Mouse (Mus musculus) kidney, adult 11 months (tissue): ENCODE measurements around the gene Dmgdh.
A peak's percentile ranks its signal among the peaks of the same experiment; 100 is the strongest.

Experiments used
- DNase-seq: peaks from one replicate; pipeline ENCODE4 v3.0.0; 2022

Gene Dmgdh

DNA sequence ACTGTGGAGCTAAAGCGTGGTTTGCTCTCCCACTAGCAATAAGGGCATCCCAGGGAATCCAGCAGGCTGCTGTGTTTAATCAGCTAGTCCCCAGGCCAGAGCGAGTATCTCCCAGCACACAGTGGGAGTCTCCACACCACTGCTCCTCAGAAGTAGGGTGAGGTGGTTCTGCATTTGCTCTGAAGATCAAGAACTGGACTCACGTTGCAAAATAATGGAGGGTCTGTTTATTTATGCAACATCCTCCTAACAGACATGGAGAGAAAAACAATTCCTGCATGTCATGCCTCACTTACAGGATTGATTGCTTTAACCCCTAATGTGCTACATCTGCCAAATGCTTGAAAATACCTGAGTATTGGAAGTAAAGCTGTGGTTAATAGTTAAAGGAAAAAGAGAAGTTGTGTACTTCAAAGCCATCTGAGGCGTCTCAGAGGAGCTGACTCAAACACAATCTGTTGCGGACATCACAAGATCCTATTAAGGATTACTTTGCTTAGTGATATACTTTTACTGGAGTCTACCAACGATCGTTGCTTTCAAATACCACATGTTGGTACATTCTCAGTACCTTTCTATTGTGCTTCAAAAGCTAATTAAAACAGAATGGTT lies 99.6 kb downstream of the Dmgdh start:
- peak; percentile 17 for DNase-seq

DNA sequence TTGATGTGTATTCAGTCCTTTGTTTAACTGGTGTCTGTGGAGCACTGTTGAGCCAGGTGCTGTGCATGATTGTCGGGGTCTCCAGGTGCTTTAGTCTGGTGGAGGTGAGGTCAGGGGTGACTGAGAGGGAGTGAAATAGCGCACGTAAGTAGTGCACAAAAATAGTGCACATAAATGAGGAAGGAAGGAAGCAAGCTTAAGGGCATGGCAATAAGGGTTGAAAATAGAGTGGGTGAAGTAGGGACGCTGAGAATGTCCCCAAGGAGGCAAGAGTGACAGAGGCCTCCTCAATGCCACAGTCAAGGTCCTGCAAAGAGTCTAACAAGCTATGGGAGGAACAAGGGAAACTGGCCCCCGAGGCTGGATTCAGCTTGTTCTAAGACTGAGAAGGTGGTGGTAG lies 108.6 kb downstream of the Dmgdh start:
- no peak for DNase-seq

DNA sequence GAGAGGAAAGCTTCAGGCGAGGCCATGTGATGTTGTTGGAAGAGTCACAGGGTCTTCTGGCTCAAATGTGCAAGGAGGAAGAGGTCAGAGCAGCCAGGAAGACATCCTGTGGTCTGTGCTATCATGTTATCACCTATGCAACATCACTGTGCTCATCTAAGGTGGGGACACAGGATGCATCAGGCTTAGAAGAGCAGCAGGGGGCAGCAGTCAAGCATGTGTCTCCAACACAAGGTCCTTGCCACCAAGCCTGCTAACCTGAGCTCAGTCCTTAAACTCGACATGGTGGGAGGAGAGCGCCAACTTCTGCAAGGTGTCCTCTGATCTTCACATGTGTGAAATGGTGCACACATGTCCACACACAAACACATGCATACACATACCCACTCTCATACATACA lies 111.1 kb downstream of the Dmgdh start:
- DNase-seq = no peak

DNA sequence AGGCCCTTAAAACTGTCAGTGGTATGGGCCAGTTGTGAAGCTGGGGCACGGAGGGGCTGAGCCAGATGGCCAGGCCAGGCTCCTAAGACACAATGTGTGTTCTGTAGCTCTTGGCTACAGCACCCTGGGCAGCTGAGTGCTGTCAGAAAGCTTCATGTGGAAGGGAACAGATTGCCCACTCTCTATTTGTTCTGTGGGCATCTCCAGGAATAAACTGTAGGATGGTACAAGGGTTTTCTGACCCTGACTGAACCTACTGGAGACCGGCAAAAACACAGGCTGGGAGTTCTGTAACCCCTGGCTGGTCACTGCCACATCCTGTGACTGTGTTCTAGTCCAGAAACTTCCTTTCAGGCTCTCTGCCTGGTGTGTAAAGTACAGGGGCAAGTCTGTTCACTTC lies 111.8 kb downstream of the Dmgdh start:
- no peak for DNase-seq

DNA sequence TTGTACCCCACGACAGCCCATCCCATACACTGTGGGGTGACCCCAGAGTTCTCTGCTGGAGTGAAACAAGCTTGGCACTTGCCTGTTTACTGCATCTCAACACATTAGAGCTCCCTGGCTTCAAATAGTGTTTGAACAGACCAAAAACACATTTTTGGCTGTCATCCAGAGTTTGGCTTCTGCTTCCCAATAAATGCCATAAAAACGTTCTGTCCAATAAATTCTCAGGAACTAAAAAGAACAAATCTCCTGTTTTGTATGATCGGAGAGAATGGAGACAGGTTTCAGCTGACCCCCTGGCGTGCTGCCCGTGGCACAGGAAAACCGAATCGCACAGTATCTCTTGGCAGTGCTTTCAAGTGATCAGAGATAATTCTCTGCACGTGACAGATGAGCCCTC lies 113.4 kb downstream of the Dmgdh start:
- DNase-seq = no peak

DNA sequence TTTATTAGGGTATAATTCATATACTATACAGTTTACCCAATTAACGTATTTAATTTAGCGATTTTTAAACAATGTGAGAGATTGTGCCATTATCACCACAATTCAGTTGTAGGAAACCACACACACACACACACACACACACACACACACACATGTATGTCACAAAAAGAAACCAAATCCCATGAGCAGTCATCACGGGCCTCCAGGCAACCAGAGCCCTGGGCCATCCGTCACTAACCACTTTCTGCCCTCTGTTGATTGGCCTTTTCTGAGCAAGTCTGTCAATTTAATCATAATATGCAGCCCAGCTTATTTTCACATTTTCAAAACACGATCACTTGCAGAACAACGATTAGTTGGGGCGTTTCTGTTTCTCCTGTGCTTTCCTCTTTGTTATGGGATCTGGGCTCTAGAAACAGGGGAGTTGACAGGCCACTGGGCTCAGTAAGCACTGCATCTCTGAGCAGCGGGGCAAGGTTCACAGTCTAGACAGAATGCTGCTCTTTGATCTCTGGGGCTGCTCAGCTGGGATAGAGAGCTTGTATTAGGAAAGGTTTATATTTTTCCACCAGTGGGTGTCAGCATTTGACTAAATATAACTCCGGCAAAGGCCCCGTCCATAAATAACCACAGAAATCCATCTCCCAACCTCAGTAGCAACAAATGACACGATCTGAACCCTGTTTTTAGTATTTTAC lies 118.9 kb downstream of the Dmgdh start:
- DNase-seq = peak; percentile 64

DNA sequence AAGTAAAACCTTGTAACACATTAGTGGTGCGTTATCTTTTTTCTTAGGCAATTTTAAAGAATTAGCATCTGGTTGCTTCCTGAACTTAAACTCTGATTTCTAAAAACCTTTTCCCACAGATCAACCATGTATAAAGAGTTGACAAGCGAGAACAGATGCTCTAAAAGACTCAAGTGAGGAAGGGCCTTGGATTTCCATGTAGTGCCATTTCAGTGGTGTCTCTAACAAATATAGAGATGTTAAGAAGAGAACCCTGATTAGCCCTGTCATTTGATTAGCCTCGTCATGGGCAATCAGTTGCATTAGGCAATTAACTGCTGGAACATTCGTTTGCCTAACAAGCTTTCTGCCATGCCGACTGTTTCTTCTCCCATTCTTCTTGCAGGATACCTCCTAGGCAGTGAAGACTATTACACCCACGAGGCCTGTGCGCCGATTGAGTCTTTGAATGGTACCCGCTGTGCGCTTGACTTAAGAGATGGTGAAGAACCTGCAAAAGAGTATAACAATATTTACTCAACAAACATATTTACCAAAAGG lies 119.5 kb downstream of the Dmgdh start:
- no peak for DNase-seq

DNA sequence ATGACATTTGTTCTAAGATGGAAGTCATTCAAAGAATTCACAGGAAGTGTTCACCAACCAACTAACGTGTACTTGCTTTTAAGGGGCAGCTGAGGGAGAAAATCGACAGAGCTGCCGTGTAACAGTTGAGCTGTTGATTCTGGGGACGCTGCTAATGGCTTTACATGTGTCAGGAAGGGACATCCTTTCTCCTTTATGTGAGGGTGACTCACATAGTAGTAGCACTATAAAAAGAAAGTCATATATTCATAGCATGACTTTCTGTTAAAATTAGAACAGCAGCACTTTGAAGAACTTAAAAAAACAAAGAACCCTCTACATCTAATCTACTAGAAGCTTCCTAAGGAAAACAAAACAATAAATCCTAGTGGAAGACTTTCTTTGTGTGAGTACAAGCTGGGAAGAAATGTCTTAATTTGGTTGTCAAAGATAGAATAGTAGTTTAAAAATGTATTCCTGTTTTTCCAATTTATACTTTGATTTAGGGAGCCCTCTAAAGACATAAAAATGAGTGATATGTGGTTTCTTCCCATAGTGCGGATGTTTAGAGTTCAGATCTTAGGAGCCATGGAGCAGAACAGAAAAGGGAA lies 122.9 kb downstream of the Dmgdh start:
- no peak for DNase-seq
